Mouse (Mus musculus): ENCODE data around the gene Cracr2b.

DNA sequence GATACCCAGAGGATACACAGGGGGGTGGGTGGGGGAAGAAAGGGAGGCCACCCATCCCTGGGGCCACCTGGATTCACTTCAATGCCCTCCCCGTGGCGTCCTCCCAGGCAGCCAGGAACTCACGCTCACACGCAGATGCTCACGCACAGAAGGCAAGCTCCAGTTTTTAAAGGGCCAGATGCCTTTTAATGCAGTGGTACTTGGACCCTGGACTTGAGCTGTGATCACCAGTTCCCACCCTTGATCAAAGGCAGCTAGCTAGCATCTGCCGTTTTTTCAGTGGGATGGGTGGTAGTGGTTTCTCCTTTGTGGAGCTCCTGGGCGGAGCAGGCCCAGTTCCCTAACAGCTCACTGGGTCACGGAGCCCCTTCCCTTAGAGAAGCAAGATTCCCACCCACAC is 26.4 kb upstream of the Cracr2b start:
- TF ChIP-seq CTCF (IDR thresholded peaks at IDR 0.05; ENCODE audit: control insufficient read depth, insufficient read depth, insufficient read length) (no peak), FOSL1 (IDR thresholded peaks at IDR 0.05; ENCODE audit: insufficient read depth, low read length, poor library complexity, severe bottlenecking) (no peak), CEBPB (IDR thresholded peaks at IDR 0.05; ENCODE audit: low read depth) (no peak), USF1 (IDR thresholded peaks at IDR 0.05; ENCODE audit: low read depth) (no peak)

Data from C2C12 (cell line).